Mouse (Mus musculus) cerebellum, adult 9-11 months (tissue): Measurements from ENCODE around the gene Lgi4.
A peak's percentile ranks its signal among the peaks of the same experiment; 100 is the strongest.

Source experiments
- DNase-seq: peaks from one replicate; pipeline ENCODE4 v3.0.0; 2022

The Lgi4 gene

GRCm38 (mm10) chr7:31110861-31111385, 51.8 kb downstream of the Lgi4 start:
- no peak for DNase-seq

GRCm38 (mm10) chr7:31112036-31112435, 52.9 kb downstream of the Lgi4 start:
- DNase-seq, result peak; percentile 22

GRCm38 (mm10) chr7:31113800-31114199, 54.7 kb downstream of the Lgi4 start:
- no peak for DNase-seq

GRCm38 (mm10) chr7:31114646-31115045, 55.5 kb downstream of the Lgi4 start:
- no peak for DNase-seq

- DNase-seq, result no peak
Observed at GRCm38 (mm10) chr7:31115182-31115581, 56.0 kb downstream of the Lgi4 start, which contains the start of gene Hpn. Gene Hpn, minus strand, starts transcription at chr7:31115290.

GRCm38 (mm10) chr7:31115587-31116043, 56.5 kb downstream of the Lgi4 start:
- DNase-seq, result peak; percentile 85

GRCm38 (mm10) chr7:31116721-31117145, 57.6 kb downstream of the Lgi4 start:
- DNase-seq, result peak; percentile 75

GRCm38 (mm10) chr7:31117465-31117864, 58.3 kb downstream of the Lgi4 start:
- peak; percentile 81 for DNase-seq

- DNase-seq, result peak; percentile 83
Observed at GRCm38 (mm10) chr7:31118486-31118885, 59.3 kb downstream of the Lgi4 start.

GRCm38 (mm10) chr7:31119556-31119955, 60.4 kb downstream of the Lgi4 start:
- DNase-seq, result peak; percentile 57
